Mouse (Mus musculus) heart, embryonic 11.5 days (tissue): ENCODE measurements around the gene Cln6. TPM values are rescaled to one million over a fixed set of nuclear protein-coding genes. Genes with fewer than 3 reads are reported as not detected.

ENCODE experiments used
- ATAC-seq: fragments of 200-750 bp; cut with Nextera tagmentation; replicated peaks from 2 replicates; pipeline ENCODE4 v1.8.0; 2017; ENCODE audit warnings: moderate library complexity; ENCODE audit not compliant: insufficient number of reproducible peaks, low FRiP score, low TSS enrichment
- H3K27ac ChIP-seq: fragments of 300-500 bp; sonication (generic); 2 replicates; pipeline ENCODE4 v1.5.1; 2014; ENCODE audit warnings: mild to moderate bottlenecking, low read depth, low read length
- H3K27me3 ChIP-seq: fragments of 300-500 bp; sonication (generic); 2 replicates; pipeline ENCODE4 v1.6.1; 2014; ENCODE audit warnings: mild to moderate bottlenecking, low read length, mixed read lengths; ENCODE audit not compliant: control insufficient read depth, insufficient read depth
- H3K36me3 ChIP-seq: fragments of 300-500 bp; sonication (generic); 2 replicates; pipeline ENCODE4 v1.6.1; 2014; ENCODE audit warnings: mild to moderate bottlenecking, low read length, moderate library complexity, mixed read lengths; ENCODE audit not compliant: control insufficient read depth, insufficient read depth
- H3K4me1 ChIP-seq: fragments of 300-500 bp; sonication (generic); 2 replicates; pipeline ENCODE4 v1.6.1; 2014; ENCODE audit warnings: low read length; ENCODE audit not compliant: control insufficient read depth, insufficient read depth
- H3K4me2 ChIP-seq: fragments of 300-500 bp; sonication (generic); 2 replicates; pipeline ENCODE4 v1.6.1; 2014; ENCODE audit warnings: mild to moderate bottlenecking, moderate library complexity
- H3K4me3 ChIP-seq: fragments of 300-500 bp; sonication (generic); 2 replicates; pipeline ENCODE4 v1.5.1; 2014; ENCODE audit warnings: low read depth, low read length
- H3K9ac ChIP-seq: fragments of 300-500 bp; sonication (generic); 2 replicates; pipeline ENCODE4 v1.6.1; 2014; ENCODE audit warnings: mild to moderate bottlenecking, low read depth, low read length, moderate library complexity
- H3K9me3 ChIP-seq: fragments of 300-500 bp; sonication (generic); replicated peaks from 2 replicates; pipeline ENCODE4 v1.6.1; 2016; ENCODE audit warnings: low read length; ENCODE audit not compliant: control insufficient read depth
- WGBS: fragments of 180-500 bp; shearing (Covaris S2); extraction: QIAGEN DNeasy Blood & Tissue Kit; methylation state at CpG from one replicate; pipeline ENCODE4 v1.1.7; 2014; ENCODE audit not compliant: insufficient replicate concordance; 5-methylcytosine and 5-hydroxymethylcytosine counted together
- polyA plus RNA-seq: library from polyadenylated mRNA; unstranded; fragments of >200 nt; fragmentation: Nextera tagmentation; extraction: Ambion mirVana; gene quantifications from 2 replicates; pipeline ENCODE4 v1.2.1, GENCODE M21; 2014

The Cln6 gene
- polyA plus RNA-seq, 1 experiment from 2014 or later: 17.9 TPM

DNA sequence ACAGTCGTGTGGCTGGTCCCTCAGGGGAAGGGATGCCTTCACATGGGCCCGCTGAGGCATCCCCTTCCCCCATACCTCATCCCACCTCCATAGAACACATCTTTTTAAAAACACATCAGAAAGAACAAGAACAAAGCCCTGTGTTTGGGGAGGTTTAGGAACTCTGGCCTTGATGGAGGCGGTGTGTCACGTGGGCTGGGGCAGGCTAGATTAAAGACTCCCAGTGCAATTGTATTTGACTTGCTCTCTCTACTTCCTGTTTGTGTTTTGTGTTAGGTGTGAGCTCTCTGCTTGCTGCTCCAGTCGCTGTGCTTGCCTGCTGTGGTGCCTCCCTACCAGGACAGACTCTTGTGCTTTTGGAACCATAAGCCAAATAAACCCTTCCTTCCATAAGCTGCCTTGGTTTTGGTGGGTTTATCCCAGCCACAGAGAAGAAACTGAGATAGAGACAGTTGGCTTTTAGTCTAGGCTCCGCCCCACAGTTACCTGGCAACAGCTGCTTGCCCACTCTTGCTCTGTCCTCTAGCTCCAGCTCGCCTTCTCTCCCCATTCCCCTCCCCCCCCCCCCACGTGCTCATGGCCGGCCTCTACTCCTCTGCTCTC lies 12.7 kb upstream of the Cln6 start:
- Histone ChIP-seq H3K27me3 (no peaks in the 10 kb centered on the region), H3K9ac (peak overlapping the region; percentile 39; the same call in 1 of the 2 replicates), H3K4me3 (no peak overlapping the region), H3K9me3 (no peaks in the 10 kb centered on the region), H3K4me1 (peaks cover 11% of the 10 kb centered on the region), H3K27ac (0 out of 2 replicates have a peak overlapping the region, but pooled peaks have one; percentile 22), H3K4me2 (peak overlapping the region; percentile 46), H3K36me3 (no peaks in the 10 kb centered on the region)
- 0 out of 2 replicates have a peak, but pooled peaks have one; percentile 15 for ATAC-seq
- 7% methylated on average over 9 of the region's 9 CpGs for WGBS

GRCm38 (mm10) chr9:62826456-62826855 lies 12.1 kb upstream of the Cln6 start:
- Histone ChIP-seq H3K36me3 (no peaks in the 10 kb centered on the region), H3K9me3 (no peaks in the 10 kb centered on the region), H3K27ac (0 out of 2 replicates have a peak overlapping the region, but pooled peaks have one; percentile 22), H3K4me3 (no peak overlapping the region), H3K9ac (peak overlapping the region; percentile 6; the same call in 1 of the 2 replicates), H3K27me3 (no peaks in the 10 kb centered on the region), H3K4me1 (peaks cover 11% of the 10 kb centered on the region), H3K4me2 (peak overlapping the region; percentile 46)
- 5% methylated on average over 7 of the region's 7 CpGs for WGBS
- ATAC-seq: no peak

- Histone ChIP-seq H3K9me3 (no peaks in the 10 kb centered on the region), H3K4me1 (peaks cover 11% of the 10 kb centered on the region), H3K9ac (peak overlapping the region; percentile 54; the same call in 1 of the 2 replicates), H3K4me2 (peak overlapping the region; percentile 65), H3K36me3 (no peaks in the 10 kb centered on the region), H3K27me3 (no peaks in the 10 kb centered on the region), H3K4me3 (peak overlapping the region; percentile 29), H3K27ac (0 out of 2 replicates have a peak overlapping the region, but pooled peaks have one; percentile 38)
- no peak for ATAC-seq
- 5% methylated on average over 24 of the region's 24 CpGs for WGBS
Observed at GRCm38 (mm10) chr9:62827939-62828652, 10.5 kb upstream of the Cln6 start.

DNA sequence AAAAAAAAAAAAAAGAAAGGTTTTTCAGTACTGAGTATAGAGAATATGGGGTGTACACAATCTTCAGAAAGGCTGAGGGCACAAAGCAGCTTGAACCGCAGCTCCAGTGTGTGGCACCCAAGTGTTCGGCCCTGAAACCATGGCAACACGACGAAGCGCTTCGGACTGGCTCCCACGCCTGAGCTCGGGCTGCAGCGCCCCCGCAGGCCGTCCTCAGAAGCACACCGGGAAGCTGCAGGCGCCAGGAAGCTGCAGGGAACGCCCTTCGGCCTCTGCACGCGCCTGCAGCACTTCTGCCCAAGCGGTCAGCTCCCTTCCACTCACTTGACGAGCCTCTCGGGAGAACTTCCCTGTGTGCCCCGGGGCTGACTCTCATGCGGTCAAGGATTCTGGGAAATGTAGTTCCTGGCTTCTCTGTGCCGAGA lies 9.9 kb upstream of the Cln6 start:
- Histone ChIP-seq H3K4me1 (peaks cover 11% of the 10 kb centered on the region), H3K4me3 (peak overlapping the region; percentile 29), H3K9me3 (no peaks in the 10 kb centered on the region), H3K9ac (no peak overlapping the region; the same call in 1 of the 2 replicates), H3K27me3 (no peaks in the 10 kb centered on the region), H3K4me2 (peak overlapping the region; percentile 65), H3K36me3 (no peaks in the 10 kb centered on the region), H3K27ac (no peak overlapping the region)
- WGBS: under 1% methylated on average over 23 of the region's 23 CpGs
- ATAC-seq: peak; percentile 90

- 72% methylated on average over 6 of the region's 6 CpGs for WGBS
- H3K27me3 ChIP-seq: no peaks in the 10 kb centered on the region
- H3K4me3 ChIP-seq: no peak overlapping the region
- H3K27ac ChIP-seq: no peak overlapping the region
- ATAC-seq: no peak
- no peak overlapping the region for H3K4me2 ChIP-seq
- H3K9ac ChIP-seq: no peak overlapping the region
- no peaks in the 10 kb centered on the region for H3K36me3 ChIP-seq
- no peaks in the 10 kb centered on the region for H3K9me3 ChIP-seq
- peaks cover 11% of the 10 kb centered on the region for H3K4me1 ChIP-seq
Observed at GRCm38 (mm10) chr9:62829877-62830276, 8.7 kb upstream of the Cln6 start.

- Histone ChIP-seq H3K27me3 (no peaks in the 10 kb centered on the region), H3K9ac (no peak overlapping the region), H3K4me2 (no peak overlapping the region), H3K4me3 (no peak overlapping the region), H3K27ac (no peak overlapping the region), H3K36me3 (no peaks in the 10 kb centered on the region), H3K9me3 (no peaks in the 10 kb centered on the region), H3K4me1 (peaks cover 10% of the 10 kb centered on the region)
- WGBS: 74% methylated on average over 5 of the region's 5 CpGs
- ATAC-seq: no peak
Observed at GRCm38 (mm10) chr9:62834906-62835305, 3.7 kb upstream of the Cln6 start.

DNA sequence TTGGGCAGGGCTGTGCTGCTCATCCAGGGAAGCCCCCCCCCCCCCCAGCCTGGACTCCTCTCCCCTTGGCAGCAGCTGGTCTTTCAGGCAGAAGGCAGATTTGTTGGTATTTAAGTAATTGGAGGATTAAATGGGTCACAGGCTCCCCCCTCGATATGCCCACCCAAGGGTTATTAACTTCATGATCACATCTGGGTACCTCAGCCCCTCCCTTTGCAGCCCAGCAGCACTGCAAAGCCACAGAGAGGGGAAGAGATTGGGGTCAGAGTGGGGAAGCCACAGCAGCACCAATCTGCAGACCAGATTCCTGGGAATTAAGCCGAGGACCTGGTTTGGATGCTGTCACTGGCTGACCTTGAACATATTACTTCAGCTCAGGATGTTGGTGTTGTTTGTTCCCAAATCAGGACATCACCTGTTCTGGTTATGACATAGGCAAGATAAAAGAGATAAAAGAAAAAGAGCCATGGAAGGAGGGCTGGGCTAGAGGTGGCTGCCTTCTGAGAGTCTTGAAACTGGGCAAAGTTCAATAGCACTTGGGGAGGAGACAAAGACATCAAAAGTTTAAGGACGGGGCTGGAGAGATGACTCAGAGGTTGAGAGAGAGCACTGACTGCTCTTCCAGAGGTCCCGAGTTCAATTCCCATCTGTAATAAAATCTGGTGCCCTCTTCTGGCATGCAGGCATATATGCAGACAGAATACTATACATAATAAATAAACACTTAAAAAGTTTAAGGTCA lies 2.7 kb upstream of the Cln6 start:
- WGBS: 60% methylated on average over 4 of the region's 4 CpGs
- H3K27ac ChIP-seq: no peak overlapping the region
- no peak overlapping the region for H3K9ac ChIP-seq
- ATAC-seq: no peak
- H3K4me1 ChIP-seq: peaks cover 11% of the 10 kb centered on the region
- H3K9me3 ChIP-seq: no peaks in the 10 kb centered on the region
- no peak overlapping the region for H3K4me3 ChIP-seq
- H3K36me3 ChIP-seq: no peaks in the 10 kb centered on the region
- H3K27me3 ChIP-seq: no peaks in the 10 kb centered on the region
- H3K4me2 ChIP-seq: no peak overlapping the region

DNA sequence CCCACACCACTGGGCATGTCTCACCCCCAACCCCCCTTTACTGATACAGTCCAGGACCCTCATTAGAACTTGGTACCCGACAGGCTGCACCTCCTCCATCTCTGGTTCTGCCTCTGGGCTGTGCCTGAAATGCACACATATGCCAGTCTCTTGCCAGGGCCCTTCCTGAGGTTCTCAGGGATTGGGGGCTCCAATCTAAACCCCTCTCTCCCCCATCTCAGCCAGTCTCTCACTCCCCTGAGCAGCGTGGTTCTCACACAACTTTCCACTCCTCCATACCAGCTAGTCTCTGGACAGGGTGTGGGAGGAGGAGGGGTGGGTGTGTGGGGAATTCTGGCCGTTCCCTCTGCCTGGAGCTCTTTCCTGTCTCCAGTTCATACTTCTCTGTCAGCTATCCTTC lies 974 bp upstream of the Cln6 start:
- 49% methylated on average over 3 of the region's 3 CpGs for WGBS
- Histone ChIP-seq H3K9me3 (no peaks in the 10 kb centered on the region), H3K9ac (no peak overlapping the region), H3K27me3 (no peaks in the 10 kb centered on the region), H3K4me3 (no peak overlapping the region), H3K4me1 (peaks cover 11% of the 10 kb centered on the region), H3K27ac (0 out of 2 replicates have a peak overlapping the region, but pooled peaks have one; percentile 12), H3K36me3 (no peaks in the 10 kb centered on the region), H3K4me2 (peak overlapping the region; percentile 78)
- no peak for ATAC-seq
